Mouse (Mus musculus): ENCODE data around the gene Fkbpl. TPM values are rescaled to one million over a fixed set of nuclear protein-coding genes. Genes with fewer than 3 reads are reported as not detected.

Gene Fkbpl
- total and polyA plus RNA-seq, 3 experiments: 5.5 to 8.2 (median 6.2) TPM

- Histone ChIP-seq H3K36me3 (replicated peaks in 1 of 2; ENCODE audit: control insufficient read depth in 1 of 2, insufficient read depth in 1 of 2, low read length in 1 of 2) (no peaks in the 10 kb centered on the region), H3K9me3 (replicated peaks; ENCODE audit: low read length) (peaks cover 14% of the 10 kb centered on the region), H3K79me2 (replicated peaks; ENCODE audit: control insufficient read depth, extremely low read depth, insufficient read depth, poor library complexity, severe bottlenecking) (no peaks in the 10 kb centered on the region), H3K4me1 (ENCODE audit: control insufficient read depth in 1 of 2, insufficient read depth in 2 of 2) (no peaks in the 10 kb centered on the region), H3K4me3 (replicated peaks in 1 of 3; ENCODE audit: low read depth in 2 of 3, low read length in 2 of 3, poor library complexity in 1 of 3) (no peak overlapping the region), H3K9ac (ENCODE audit: insufficient read depth, low read depth) (no peak overlapping the region), H3K27me3 (replicated peaks) (peaks cover 66% of the 10 kb centered on the region), H3K27ac (ENCODE audit: insufficient read depth, low read depth) (no peak overlapping the region), H3K4me2 (ENCODE audit: insufficient read depth, low read depth, poor library complexity, severe bottlenecking) (no peak overlapping the region)
- dilution Hi-C loops (cut with MboI; ENCODE audit: extremely low pct_ligation_motif_present, extremely low pct_unique_long_range_greater_than_20kb, low sequenced_read_pairs): no loop called here
- in situ Hi-C loops (cut with MboI; ENCODE audit: low pct_ligation_motif_present, low pct_unique_long_range_greater_than_20kb, low sequenced_read_pairs): no loop called here
- TF ChIP-seq POLR2AphosphoS2 (IDR thresholded peaks at IDR 0.05; ENCODE audit: low read depth, low read length): no peak
- no peak for TF ChIP-seq JUND (conservative IDR thresholded peaks at IDR 0.05; ENCODE audit: low read depth, low read length)
- TF ChIP-seq GABPA (IDR thresholded peaks at IDR 0.05; ENCODE audit: insufficient replicate concordance, low read depth, low read length): no peak
- TF ChIP-seq MAX (IDR thresholded peaks at IDR 0.05; ENCODE audit: low read length): no peak
- no peak for TF ChIP-seq SMC3 (IDR thresholded peaks at IDR 0.05; ENCODE audit: low read depth, low read length)
- TF ChIP-seq SIN3A (IDR thresholded peaks at IDR 0.05; ENCODE audit: low read length): no peak
- TF ChIP-seq ZNF384 (IDR thresholded peaks at IDR 0.05; ENCODE audit: low read depth, low read length): no peak
- TF ChIP-seq TBP (conservative IDR thresholded peaks at IDR 0.05; ENCODE audit: low read depth, low read length): no peak
- no peak for TF ChIP-seq MAZ (IDR thresholded peaks at IDR 0.05; ENCODE audit: low read depth, low read length)
- no peak for TF ChIP-seq ZMIZ1 (IDR thresholded peaks at IDR 0.05; ENCODE audit: low read depth, low read length)
- no peak for TF ChIP-seq USF2 (conservative IDR thresholded peaks at IDR 0.05; ENCODE audit: low read depth, low read length)
- TF ChIP-seq MEF2A (IDR thresholded peaks at IDR 0.05; ENCODE audit: borderline replicate concordance, low read depth, low read length): no peak
- no peak for TF ChIP-seq POLR2A (IDR thresholded peaks at IDR 0.05; ENCODE audit: low read depth, low read length)
- no peak for TF ChIP-seq ETS1 (conservative IDR thresholded peaks at IDR 0.05; ENCODE audit: low read depth, low read length)
- no peak for TF ChIP-seq TCF12 (IDR thresholded peaks at IDR 0.05; ENCODE audit: low read depth, low read length)
- no peak for TF ChIP-seq ELF1 (IDR thresholded peaks at IDR 0.05; ENCODE audit: low read depth, low read length)
- no peak for TF ChIP-seq ZKSCAN1 (IDR thresholded peaks at IDR 0.05; ENCODE audit: borderline replicate concordance, low read depth, low read length)
- TF ChIP-seq BHLHE40 (IDR thresholded peaks at IDR 0.05; ENCODE audit: low read depth, low read length): no peak
- DNase-seq (ENCODE audit: extremely low read depth): no peak
Observed at GRCm38 (mm10) chr17:34673139-34673538, 28.6 kb downstream of the Fkbpl start.

- H3K79me2 ChIP-seq (replicated peaks; ENCODE audit: control insufficient read depth, extremely low read depth, insufficient read depth, poor library complexity, severe bottlenecking): no peaks in the 10 kb centered on the region
- H3K9me3 ChIP-seq (replicated peaks; ENCODE audit: low read length): peaks cover 14% of the 10 kb centered on the region
- dilution Hi-C loops (cut with MboI; ENCODE audit: extremely low pct_ligation_motif_present, extremely low pct_unique_long_range_greater_than_20kb, low sequenced_read_pairs): no loop called here
- H3K4me1 ChIP-seq (ENCODE audit: control insufficient read depth in 1 of 2, insufficient read depth in 2 of 2): no peaks in the 10 kb centered on the region
- H3K9ac ChIP-seq (ENCODE audit: insufficient read depth, low read depth): no peak overlapping the region
- in situ Hi-C loops (cut with MboI; ENCODE audit: low pct_ligation_motif_present, low pct_unique_long_range_greater_than_20kb, low sequenced_read_pairs): no loop called here
- no peak overlapping the region for H3K4me3 ChIP-seq (replicated peaks in 1 of 3; ENCODE audit: low read depth in 2 of 3, low read length in 2 of 3, poor library complexity in 1 of 3)
- no peaks in the 10 kb centered on the region for H3K36me3 ChIP-seq (replicated peaks in 1 of 2; ENCODE audit: control insufficient read depth in 1 of 2, insufficient read depth in 1 of 2, low read length in 1 of 2)
- H3K27ac ChIP-seq (ENCODE audit: insufficient read depth, low read depth): no peak overlapping the region
- no peak overlapping the region for H3K4me2 ChIP-seq (ENCODE audit: insufficient read depth, low read depth, poor library complexity, severe bottlenecking)
- no peak for TF ChIP-seq CTCF (conservative IDR thresholded peaks at IDR 0.05 in 1 of 2, IDR thresholded peaks at IDR 0.05 in 1 of 2; ENCODE audit: low read depth in 2 of 2, low read length in 2 of 2)
- no peak for TF ChIP-seq HCFC1 (IDR thresholded peaks at IDR 0.05; ENCODE audit: low read depth, low read length)
- no peak for TF ChIP-seq IRF4 (IDR thresholded peaks at IDR 0.05; ENCODE audit: low read depth, low read length)
- no peak for TF ChIP-seq MEF2A (IDR thresholded peaks at IDR 0.05; ENCODE audit: borderline replicate concordance, low read depth, low read length)
- no peak for TF ChIP-seq USF1 (IDR thresholded peaks at IDR 0.05; ENCODE audit: low read depth, low read length)
- no peak for TF ChIP-seq KAT2A (IDR thresholded peaks at IDR 0.05; ENCODE audit: insufficient replicate concordance, low read length)
- no peak for TF ChIP-seq MAZ (IDR thresholded peaks at IDR 0.05; ENCODE audit: low read depth, low read length)
- no peak for TF ChIP-seq ETS1 (conservative IDR thresholded peaks at IDR 0.05; ENCODE audit: low read depth, low read length)
- no peak for TF ChIP-seq NRF1 (IDR thresholded peaks at IDR 0.05; ENCODE audit: low read depth, low read length)
- TF ChIP-seq PAX5 (IDR thresholded peaks at IDR 0.05; ENCODE audit: low read length): no peak
- no peak for TF ChIP-seq POLR2A (IDR thresholded peaks at IDR 0.05; ENCODE audit: low read depth, low read length)
- TF ChIP-seq SMC3 (IDR thresholded peaks at IDR 0.05; ENCODE audit: low read depth, low read length): no peak
- DNase-seq (ENCODE audit: extremely low read depth): no peak
- H3K27me3 ChIP-seq (replicated peaks): peaks cover 78% of the 10 kb centered on the region
Observed at GRCm38 (mm10) chr17:34674524-34675204, 30.1 kb downstream of the Fkbpl start.

All from CH12.LX (cell line).